Mouse (Mus musculus) 3T3-L1 (cell line): Measurements from ENCODE around the gene Plekhb2.

ENCODE experiments used
- DNase-seq: peaks from one replicate; pipeline ENCODE4 v3.0.0-alpha.2; 2015; ENCODE audit warnings: low read depth, low spot score

Plekhb2 gene

GRCm38 (mm10) chr1:34866815-34867573, 17.2 kb downstream of the Plekhb2 start:
- peak; percentile 95 for DNase-seq

- no peak for DNase-seq
Observed at GRCm38 (mm10) chr1:34867574-34867955, 17.8 kb downstream of the Plekhb2 start.

- DNase-seq, result no peak
Observed at GRCm38 (mm10) chr1:34868391-34868790, 18.6 kb downstream of the Plekhb2 start.

- DNase-seq, result no peak
Observed at GRCm38 (mm10) chr1:34869231-34869630, 19.5 kb downstream of the Plekhb2 start.

- DNase-seq, result no peak
Observed at GRCm38 (mm10) chr1:34871170-34871569, 21.4 kb downstream of the Plekhb2 start.

GRCm38 (mm10) chr1:34873551-34873950, 23.8 kb downstream of the Plekhb2 start:
- DNase-seq, result no peak

GRCm38 (mm10) chr1:34879611-34880010, 29.8 kb downstream of the Plekhb2 start:
- no peak for DNase-seq

GRCm38 (mm10) chr1:34883776-34884175, 34.0 kb downstream of the Plekhb2 start:
- DNase-seq, result no peak

- peak; percentile 61 for DNase-seq
Observed at GRCm38 (mm10) chr1:34891559-34892289, 41.9 kb downstream of the Plekhb2 start.

GRCm38 (mm10) chr1:34892466-34892865, 42.7 kb downstream of the Plekhb2 start:
- no peak for DNase-seq

- DNase-seq, result no peak
Observed at GRCm38 (mm10) chr1:34893331-34893730, 43.6 kb downstream of the Plekhb2 start.

- DNase-seq, result peak; percentile 14
Observed at GRCm38 (mm10) chr1:34893831-34894230, 44.1 kb downstream of the Plekhb2 start.

GRCm38 (mm10) chr1:34896102-34896501, 46.3 kb downstream of the Plekhb2 start:
- no peak for DNase-seq

GRCm38 (mm10) chr1:34896898-34897297, 47.1 kb downstream of the Plekhb2 start:
- peak; percentile 51 for DNase-seq

- DNase-seq, result no peak
Observed at GRCm38 (mm10) chr1:34928656-34929055, 78.9 kb downstream of the Plekhb2 start.
